Mouse (Mus musculus): ENCODE measurements around the gene Prpf40b. TPM values are rescaled to one million over a fixed set of nuclear protein-coding genes. Genes with fewer than 3 reads are reported as not detected.

Prpf40b gene
- polyA plus RNA-seq, 1 experiment from 2014 or later = 114 TPM

GRCm38 (mm10) chr15:99283456-99283855 lies 11.4 kb upstream of the Prpf40b start:
- no peak for ATAC-seq
- Histone ChIP-seq H3K27ac (ENCODE audit: low read depth, low read length) (no peak overlapping the region), H3K9me3 (ENCODE audit: control insufficient read depth, low read length) (no peaks in the 10 kb centered on the region), H3K36me3 (ENCODE audit: control insufficient read depth, insufficient read depth, low read length) (no peaks in the 10 kb centered on the region), H3K4me1 (ENCODE audit: control insufficient read depth, insufficient read depth, low read depth, low read length) (no peaks in the 10 kb centered on the region), H3K4me3 (ENCODE audit: low read length) (no peak overlapping the region), H3K9ac (ENCODE audit: low read depth, low read length) (no peak overlapping the region), H3K27me3 (replicated peaks; ENCODE audit: control insufficient read depth, insufficient read depth, low read length) (no peaks in the 10 kb centered on the region), H3K4me2 (ENCODE audit: low read length) (no peak overlapping the region)
- WGBS = 71% methylated on average over 10 of the region's 10 CpGs

GRCm38 (mm10) chr15:99284527-99285188 lies 10.2 kb upstream of the Prpf40b start:
- no peaks in the 10 kb centered on the region for H3K9me3 ChIP-seq (ENCODE audit: control insufficient read depth, low read length)
- no peak overlapping the region for H3K9ac ChIP-seq (ENCODE audit: low read depth, low read length)
- no peaks in the 10 kb centered on the region for H3K27me3 ChIP-seq (replicated peaks; ENCODE audit: control insufficient read depth, insufficient read depth, low read length)
- ATAC-seq = no peak
- no peak overlapping the region for H3K4me2 ChIP-seq (ENCODE audit: low read length)
- H3K36me3 ChIP-seq (ENCODE audit: control insufficient read depth, insufficient read depth, low read length) = no peaks in the 10 kb centered on the region
- no peaks in the 10 kb centered on the region for H3K4me1 ChIP-seq (ENCODE audit: control insufficient read depth, insufficient read depth, low read depth, low read length)
- H3K4me3 ChIP-seq (ENCODE audit: low read length) = no peak overlapping the region
- WGBS = 52% methylated on average over 14 of the region's 14 CpGs
- no peak overlapping the region for H3K27ac ChIP-seq (ENCODE audit: low read depth, low read length)

- no peak for ATAC-seq
- Histone ChIP-seq H3K9me3 (ENCODE audit: control insufficient read depth, low read length) (no peaks in the 10 kb centered on the region), H3K4me3 (ENCODE audit: low read length) (no peak overlapping the region), H3K4me1 (ENCODE audit: control insufficient read depth, insufficient read depth, low read depth, low read length) (no peaks in the 10 kb centered on the region), H3K4me2 (ENCODE audit: low read length) (no peak overlapping the region), H3K9ac (ENCODE audit: low read depth, low read length) (no peak overlapping the region), H3K36me3 (ENCODE audit: control insufficient read depth, insufficient read depth, low read length) (no peaks in the 10 kb centered on the region), H3K27ac (ENCODE audit: low read depth, low read length) (no peak overlapping the region), H3K27me3 (replicated peaks; ENCODE audit: control insufficient read depth, insufficient read depth, low read length) (no peaks in the 10 kb centered on the region)
- WGBS = 59% methylated on average over 8 of the region's 8 CpGs
Observed at GRCm38 (mm10) chr15:99285189-99285535, 9.7 kb upstream of the Prpf40b start.

- ATAC-seq = no peak
- no peaks in the 10 kb centered on the region for H3K36me3 ChIP-seq (ENCODE audit: control insufficient read depth, insufficient read depth, low read length)
- no peak overlapping the region for H3K4me2 ChIP-seq (ENCODE audit: low read length)
- H3K27ac ChIP-seq (ENCODE audit: low read depth, low read length) = no peak overlapping the region
- no peaks in the 10 kb centered on the region for H3K9me3 ChIP-seq (ENCODE audit: control insufficient read depth, low read length)
- H3K4me3 ChIP-seq (ENCODE audit: low read length) = no peak overlapping the region
- no peaks in the 10 kb centered on the region for H3K27me3 ChIP-seq (replicated peaks; ENCODE audit: control insufficient read depth, insufficient read depth, low read length)
- H3K9ac ChIP-seq (ENCODE audit: low read depth, low read length) = no peak overlapping the region
- H3K4me1 ChIP-seq (ENCODE audit: control insufficient read depth, insufficient read depth, low read depth, low read length) = peaks cover 5% of the 10 kb centered on the region
- 94% methylated on average over 11 of the region's 11 CpGs for WGBS
Observed at GRCm38 (mm10) chr15:99290586-99290985, 4.3 kb upstream of the Prpf40b start.

- Histone ChIP-seq H3K9ac (ENCODE audit: low read depth, low read length) (peak overlapping the region; percentile 61), H3K36me3 (ENCODE audit: control insufficient read depth, insufficient read depth, low read length) (no peaks in the 10 kb centered on the region), H3K4me1 (ENCODE audit: control insufficient read depth, insufficient read depth, low read depth, low read length) (peaks cover 18% of the 10 kb centered on the region), H3K27ac (ENCODE audit: low read depth, low read length) (peak overlapping the region; percentile 91; the same call in 1 of the 2 replicates), H3K4me2 (ENCODE audit: low read length) (peak overlapping the region; percentile 70), H3K9me3 (ENCODE audit: control insufficient read depth, low read length) (no peaks in the 10 kb centered on the region), H3K4me3 (ENCODE audit: low read length) (peak overlapping the region; percentile 68), H3K27me3 (replicated peaks; ENCODE audit: control insufficient read depth, insufficient read depth, low read length) (no peaks in the 10 kb centered on the region)
- ATAC-seq = no peak
- 25% methylated on average over 16 of the region's 16 CpGs for WGBS
Observed at GRCm38 (mm10) chr15:99294287-99294686, 600 bp upstream of the Prpf40b start.

GRCm38 (mm10) chr15:99295484-99295981 lies 646 bp downstream of the Prpf40b start, which contains the start of gene Fam186b:
Gene Fam186b (minus strand): TSS chr15:99295888.
- Histone ChIP-seq H3K36me3 (ENCODE audit: control insufficient read depth, insufficient read depth, low read length) (no peaks in the 10 kb centered on the region), H3K9me3 (ENCODE audit: control insufficient read depth, low read length) (no peaks in the 10 kb centered on the region), H3K4me3 (ENCODE audit: low read length) (peak within 1 kb of the TSS; percentile 68), H3K27ac (ENCODE audit: low read depth, low read length) (peak within 1 kb of the TSS; percentile 91), H3K4me2 (ENCODE audit: low read length) (peak within 1 kb of the TSS; percentile 70), H3K27me3 (replicated peaks; ENCODE audit: control insufficient read depth, insufficient read depth, low read length) (no peaks in the 10 kb centered on the region), H3K4me1 (ENCODE audit: control insufficient read depth, insufficient read depth, low read depth, low read length) (peaks cover 18% of the 10 kb centered on the region), H3K9ac (ENCODE audit: low read depth, low read length) (peak within 1 kb of the TSS; percentile 85)
- under 1% methylated on average over 11 of the region's 17 CpGs for WGBS
- ATAC-seq = peak; percentile 28

- 37% methylated on average over 5 of the region's 5 CpGs for whole genome bisulfite sequencing
- peak overlapping the region; percentile 91 for H3K27ac ChIP-seq (ENCODE audit: low read depth, low read length)
- H3K27me3 ChIP-seq (replicated peaks; ENCODE audit: control insufficient read depth, insufficient read depth, low read length) = no peaks in the 10 kb centered on the region
Observed at GRCm38 (mm10) chr15:99296213-99296612, 1.3 kb downstream of the Prpf40b start.

GRCm38 (mm10) chr15:99307476-99307875 lies 12.6 kb downstream of the Prpf40b start:
- Histone ChIP-seq H3K27me3 (replicated peaks; ENCODE audit: control insufficient read depth, insufficient read depth, low read length) (no peaks in the 10 kb centered on the region), H3K9ac (ENCODE audit: low read depth, low read length) (no peak overlapping the region), H3K4me3 (ENCODE audit: low read length) (no peak overlapping the region), H3K36me3 (ENCODE audit: control insufficient read depth, insufficient read depth, low read length) (peaks cover 61% of the 10 kb centered on the region), H3K4me1 (ENCODE audit: control insufficient read depth, insufficient read depth, low read depth, low read length) (no peaks in the 10 kb centered on the region), H3K27ac (ENCODE audit: low read depth, low read length) (no peak overlapping the region), H3K4me2 (ENCODE audit: low read length) (no peak overlapping the region), H3K9me3 (ENCODE audit: control insufficient read depth, low read length) (no peaks in the 10 kb centered on the region)
- ATAC-seq = no peak
- 84% methylated on average over 9 of the region's 9 CpGs for WGBS

More at GRCm38 (mm10) chr15:99296213-99296612, 1.3 kb downstream of the Prpf40b start:
- H3K4me2 ChIP-seq (ENCODE audit: low read length) = peak overlapping the region; percentile 70
- peak overlapping the region; percentile 85 for H3K9ac ChIP-seq (ENCODE audit: low read depth, low read length)
- no peaks in the 10 kb centered on the region for H3K36me3 ChIP-seq (ENCODE audit: control insufficient read depth, insufficient read depth, low read length)
- H3K4me1 ChIP-seq (ENCODE audit: control insufficient read depth, insufficient read depth, low read depth, low read length) = peaks cover 18% of the 10 kb centered on the region
- no peaks in the 10 kb centered on the region for H3K9me3 ChIP-seq (ENCODE audit: control insufficient read depth, low read length)
- no peak for ATAC-seq
- H3K4me3 ChIP-seq (ENCODE audit: low read length) = peak overlapping the region; percentile 68

- no peaks in the 10 kb centered on the region for H3K9me3 ChIP-seq (ENCODE audit: control insufficient read depth, low read length)
- H3K9ac ChIP-seq (ENCODE audit: low read depth, low read length) = no peak overlapping the region
- H3K36me3 ChIP-seq (ENCODE audit: control insufficient read depth, insufficient read depth, low read length) = peaks cover 67% of the 10 kb centered on the region
- 93% methylated on average over 9 of the region's 9 CpGs for WGBS
- no peak for ATAC-seq
- no peak overlapping the region for H3K27ac ChIP-seq (ENCODE audit: low read depth, low read length)
- no peaks in the 10 kb centered on the region for H3K4me1 ChIP-seq (ENCODE audit: control insufficient read depth, insufficient read depth, low read depth, low read length)
- no peak overlapping the region for H3K4me3 ChIP-seq (ENCODE audit: low read length)
- H3K27me3 ChIP-seq (replicated peaks; ENCODE audit: control insufficient read depth, insufficient read depth, low read length) = no peaks in the 10 kb centered on the region
- no peak overlapping the region for H3K4me2 ChIP-seq (ENCODE audit: low read length)
Observed at GRCm38 (mm10) chr15:99309549-99309948, 14.7 kb downstream of the Prpf40b start.

Data from hindbrain, embryonic 16.5 days (tissue).